Mouse (Mus musculus) MEL (cell line): Measurements from ENCODE around the gene Pak7. TPM values are rescaled to one million over a fixed set of nuclear protein-coding genes. Genes with fewer than 3 reads are reported as not detected.

Experiments
- DNase-seq: peaks from one replicate; pipeline ENCODE4 v3.0.0; 2011; ENCODE audit warnings: low read depth, low spot score
- H3K27ac ChIP-seq: 2 replicates; pipeline ENCODE4 v1.5.1; 2012; ENCODE audit warnings: low read depth, mild to moderate bottlenecking, control low read depth, low read length, moderate library complexity; ENCODE audit not compliant: control insufficient read depth
- H3K27me3 ChIP-seq, 2 experiments: fragments of 150-350 bp in 1 of 2; sonication (generic) in 1 of 2; 2 replicates each; pipeline ENCODE4 v1.6.1; 2012; ENCODE audit warnings: low read length in 2 of 2, mild to moderate bottlenecking in 2 of 2, improper control_type of control experiment in 1 of 2, moderate library complexity in 1 of 2; ENCODE audit not compliant: insufficient read depth in 2 of 2, control insufficient read depth in 1 of 2
- H3K36me3 ChIP-seq, 2 experiments: 2 replicates each; pipeline ENCODE4 v1.6.1; 2012 to 2014; ENCODE audit warnings: low read length in 2 of 2, improper control_type of control experiment in 1 of 2, inconsistent platforms in 1 of 2, mild to moderate bottlenecking in 1 of 2; ENCODE audit not compliant: insufficient read depth in 2 of 2, control insufficient read depth in 1 of 2
- H3K4me1 ChIP-seq, 2 experiments: fragments of 150-350 bp in 1 of 2; sonication (generic) in 1 of 2; 2 replicates each; pipeline ENCODE4 v1.6.1; 2012; ENCODE audit warnings: low read length in 2 of 2, improper control_type of control experiment in 1 of 2, mild to moderate bottlenecking in 1 of 2; ENCODE audit not compliant: insufficient read depth in 2 of 2, control insufficient read depth in 1 of 2
- H3K4me3 ChIP-seq, 2 experiments: fragments of 150-350 bp in 1 of 2; sonication (generic) in 1 of 2; 2 replicates each; pipeline ENCODE4 v1.5.1; 2012; ENCODE audit warnings: low read depth in 2 of 2, low read length in 2 of 2, mild to moderate bottlenecking in 2 of 2, moderate library complexity in 2 of 2, control low read depth in 1 of 2, improper control_type of control experiment in 1 of 2; ENCODE audit not compliant: control insufficient read depth in 1 of 2, insufficient read depth in 1 of 2
- H3K79me2 ChIP-seq: 2 replicates; pipeline ENCODE4 v1.6.1; 2012; ENCODE audit warnings: mild to moderate bottlenecking, low read length, moderate library complexity; ENCODE audit not compliant: control insufficient read depth, poor library complexity, insufficient read depth
- H3K9ac ChIP-seq: 2 replicates; pipeline ENCODE4 v1.6.1; 2012; ENCODE audit warnings: low read depth, mild to moderate bottlenecking, control low read depth, low read length, moderate library complexity; ENCODE audit not compliant: control insufficient read depth, poor library complexity, severe bottlenecking
- H3K9me3 ChIP-seq: fragments of 150-350 bp; sonication (generic); replicated peaks from 2 replicates; pipeline ENCODE4 v1.6.1; 2012; ENCODE audit warnings: mild to moderate bottlenecking, low read length, improper control_type of control experiment, moderate library complexity; ENCODE audit not compliant: insufficient read depth
- CHD2 ChIP-seq: IDR thresholded peaks from 2 replicates; pipeline ENCODE4 v1.6.1; 2011; ENCODE audit warnings: low read length, improper control_type of control experiment
- CTCF ChIP-seq, 3 experiments: IDR thresholded peaks in 2 of 3; conservative IDR thresholded peaks in 1 of 3; 2 replicates each; pipeline ENCODE4 v1.5.1; 2011 to 2012; ENCODE audit warnings: low read length in 3 of 3, low read depth in 2 of 3, mild to moderate bottlenecking in 2 of 3, improper control_type of control experiment in 1 of 3, inconsistent platforms in 1 of 3, mixed read lengths in 1 of 3, moderate library complexity in 1 of 3; ENCODE audit not compliant: control insufficient read depth in 1 of 3, insufficient read depth in 1 of 3, poor library complexity in 1 of 3, severe bottlenecking in 1 of 3
- ELF1 ChIP-seq: IDR thresholded peaks from 2 replicates; pipeline ENCODE4 v1.6.1; 2014; ENCODE audit warnings: low read depth, mild to moderate bottlenecking, inconsistent platforms, low read length, improper control_type of control experiment, moderate library complexity
- EP300 ChIP-seq, 2 experiments: IDR thresholded peaks; 2 replicates each; pipeline ENCODE4 v1.6.1; 2011; ENCODE audit warnings: improper control_type of control experiment in 2 of 2, low read length in 2 of 2, low read depth in 1 of 2, mild to moderate bottlenecking in 1 of 2
- ETS1 ChIP-seq: IDR thresholded peaks from 2 replicates; pipeline ENCODE4 v1.6.1; 2012; ENCODE audit warnings: low read depth, mild to moderate bottlenecking, inconsistent platforms, low read length, improper control_type of control experiment, moderate library complexity
- GABPA ChIP-seq: IDR thresholded peaks from 2 replicates; pipeline ENCODE4 v1.6.1; 2012; ENCODE audit warnings: low read depth, mild to moderate bottlenecking, inconsistent platforms, low read length, improper control_type of control experiment, moderate library complexity
- GATA1 ChIP-seq: IDR thresholded peaks from 2 replicates; pipeline ENCODE4 v1.6.1; 2011; ENCODE audit warnings: low read depth, low read length, improper control_type of control experiment
- HCFC1 ChIP-seq: IDR thresholded peaks from 2 replicates; pipeline ENCODE4 v1.6.1; 2012; ENCODE audit warnings: low read depth, mild to moderate bottlenecking, inconsistent platforms, low read length, improper control_type of control experiment, moderate library complexity
- JUND ChIP-seq: IDR thresholded peaks from 2 replicates; pipeline ENCODE4 v1.6.1; 2011; ENCODE audit warnings: low read depth, mild to moderate bottlenecking, improper control_type of control experiment, low read length
- KAT2A ChIP-seq: conservative IDR thresholded peaks from 2 replicates; pipeline ENCODE4 v1.6.1; 2012; ENCODE audit warnings: low read depth, low read length, improper control_type of control experiment, inconsistent platforms
- MAFK ChIP-seq: IDR thresholded peaks from 2 replicates; pipeline ENCODE4 v1.6.1; 2011; ENCODE audit warnings: low read depth, mild to moderate bottlenecking, low read length, improper control_type of control experiment, borderline replicate concordance
- MAX ChIP-seq: IDR thresholded peaks from 2 replicates; pipeline ENCODE4 v1.6.1; 2011; ENCODE audit warnings: low read length, improper control_type of control experiment
- MXI1 ChIP-seq: IDR thresholded peaks from 2 replicates; pipeline ENCODE4 v1.6.1; 2011; ENCODE audit warnings: mild to moderate bottlenecking, low read depth, low read length, improper control_type of control experiment
- NELFE ChIP-seq: IDR thresholded peaks from 2 replicates; pipeline ENCODE4 v1.6.1; 2011; ENCODE audit warnings: low read depth, low read length, improper control_type of control experiment
- NRF1 ChIP-seq: IDR thresholded peaks from 2 replicates; pipeline ENCODE4 v1.6.1; 2014; ENCODE audit warnings: low read depth, mild to moderate bottlenecking, inconsistent platforms, low read length, improper control_type of control experiment, moderate library complexity; ENCODE audit not compliant: poor library complexity, insufficient read depth, severe bottlenecking
- POLR2A ChIP-seq, 2 experiments: IDR thresholded peaks; 2 replicates each; pipeline ENCODE4 v1.6.1; 2011 to 2012; ENCODE audit warnings: low read length in 2 of 2, mild to moderate bottlenecking in 2 of 2, control low read depth in 1 of 2, improper control_type of control experiment in 1 of 2, low read depth in 1 of 2, moderate library complexity in 1 of 2; ENCODE audit not compliant: control insufficient read depth in 1 of 2, insufficient read depth in 1 of 2, poor library complexity in 1 of 2
- POLR2AphosphoS5 ChIP-seq: IDR thresholded peaks from 2 replicates; pipeline ENCODE4 v1.6.1; 2012; ENCODE audit warnings: low read depth, borderline replicate concordance, mild to moderate bottlenecking, inconsistent platforms, low read length, moderate library complexity, mixed read lengths
- RCOR1 ChIP-seq: IDR thresholded peaks from 2 replicates; pipeline ENCODE4 v1.6.1; 2012; ENCODE audit warnings: low read depth, mild to moderate bottlenecking, inconsistent platforms, low read length, improper control_type of control experiment
- SIN3A ChIP-seq: IDR thresholded peaks from 2 replicates; pipeline ENCODE4 v1.6.1; 2012; ENCODE audit warnings: low read length, improper control_type of control experiment, inconsistent platforms
- UBTF ChIP-seq: IDR thresholded peaks from 2 replicates; pipeline ENCODE4 v1.6.1; 2012; ENCODE audit warnings: low read depth, mild to moderate bottlenecking, inconsistent platforms, low read length, improper control_type of control experiment, moderate library complexity, borderline replicate concordance; ENCODE audit not compliant: insufficient read depth
- USF1 ChIP-seq: IDR thresholded peaks from 2 replicates; pipeline ENCODE4 v1.6.1; 2014; ENCODE audit warnings: low read depth, mild to moderate bottlenecking, inconsistent platforms, low read length, improper control_type of control experiment, moderate library complexity
- USF2 ChIP-seq, 2 experiments: IDR thresholded peaks; 2 replicates each; pipeline ENCODE4 v1.6.1; 2011 to 2012; ENCODE audit warnings: improper control_type of control experiment in 2 of 2, low read length in 2 of 2, borderline replicate concordance in 1 of 2, inconsistent platforms in 1 of 2, low read depth in 1 of 2, mild to moderate bottlenecking in 1 of 2; ENCODE audit not compliant: insufficient read depth in 1 of 2
- ZKSCAN1 ChIP-seq: IDR thresholded peaks from 2 replicates; pipeline ENCODE4 v1.6.1; 2012; ENCODE audit warnings: low read depth, mild to moderate bottlenecking, inconsistent platforms, low read length, improper control_type of control experiment, moderate library complexity
- ZMIZ1 ChIP-seq: IDR thresholded peaks from 2 replicates; pipeline ENCODE4 v1.6.1; 2012; ENCODE audit warnings: low read depth, mild to moderate bottlenecking, inconsistent platforms, low read length, improper control_type of control experiment, moderate library complexity
- ZNF384 ChIP-seq: IDR thresholded peaks from 2 replicates; pipeline ENCODE4 v1.6.1; 2012; ENCODE audit warnings: low read depth, mild to moderate bottlenecking, inconsistent platforms, low read length, improper control_type of control experiment
- polyA plus RNA-seq, 2 experiments: library from polyadenylated mRNA; stranded (reverse) in 1 of 2; unstranded in 1 of 2; fragments of >175 nt in 1 of 2; fragments of >200 nt in 1 of 2; gene quantifications; 2 replicates each; pipeline versions ENCODE4 v1.2.1 to v1.2.4; 2012; ENCODE audit warnings: low replicate concordance in 2 of 2, low read depth in 1 of 2; ENCODE audit not compliant: insufficient read length in 2 of 2, insufficient read depth in 1 of 2, missing spikeins in 1 of 2
- total RNA-seq: library from RNA; depleted of rRNA; stranded (reverse); fragments of 300-350 nt; gene quantifications from 2 replicates; pipeline ENCODE4 v1.2.3, GENCODE M21; 2012

Pak7 gene
- total and polyA plus RNA-seq, 3 experiments, result not detected

DNA sequence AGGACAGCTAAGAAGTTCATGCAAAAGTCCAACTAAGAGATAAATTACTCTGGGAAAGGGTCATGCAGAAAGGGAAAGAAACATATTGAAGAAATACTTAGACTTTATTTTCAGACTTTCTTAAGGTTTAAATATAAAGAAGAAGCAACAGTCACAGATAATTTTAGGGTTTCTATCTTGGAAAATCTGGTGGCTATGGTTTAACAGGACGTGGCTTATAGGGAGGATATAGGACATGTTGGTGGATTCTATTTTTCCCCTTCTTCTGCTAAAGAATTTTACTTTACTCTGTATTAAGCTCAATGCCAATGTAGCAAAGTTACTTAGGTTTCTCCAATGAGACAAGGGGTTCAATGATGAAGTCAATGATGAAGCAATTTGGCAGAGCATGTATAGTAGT is 31.8 kb upstream of the Pak7 start:
- no peak for DNase-seq
- Histone ChIP-seq H3K9ac (no peak overlapping the region), H3K79me2 (no peaks in the 10 kb centered on the region), H3K9me3 (no peaks in the 10 kb centered on the region), H3K27me3 (no peaks in the 10 kb centered on the region)
- no peak for TF ChIP-seq MXI1
- TF ChIP-seq ZMIZ1, result no peak
- no peak for TF ChIP-seq UBTF
- TF ChIP-seq KAT2A, result no peak
- TF ChIP-seq USF1, result no peak
- TF ChIP-seq SIN3A, result no peak
- no peak for TF ChIP-seq NELFE
- TF ChIP-seq HCFC1, result no peak
- TF ChIP-seq CHD2, result no peak
- TF ChIP-seq POLR2AphosphoS5, result no peak
- TF ChIP-seq POLR2A (IDR thresholded peaks at IDR 0.05; ENCODE audit: control insufficient read depth in 1 of 2, insufficient read depth in 1 of 2, low read depth in 1 of 2, low read length in 2 of 2, poor library complexity in 1 of 2), result no peak
- no peak for TF ChIP-seq GATA1
- TF ChIP-seq NRF1, result no peak
- TF ChIP-seq MAFK, result no peak
- TF ChIP-seq GABPA, result no peak
- no peak for TF ChIP-seq ELF1
- TF ChIP-seq JUND, result no peak
- no peak for TF ChIP-seq ZNF384
- TF ChIP-seq MAX, result no peak
- TF ChIP-seq USF2 (IDR thresholded peaks at IDR 0.05; ENCODE audit: borderline replicate concordance in 1 of 2, insufficient read depth in 1 of 2, low read depth in 1 of 2, low read length in 2 of 2), result no peak
- TF ChIP-seq, all 39 proteins: peak for 0
- no peak overlapping the region for H3K27ac ChIP-seq
- H3K4me1 ChIP-seq, result no peaks in the 10 kb centered on the region
- H3K36me3 ChIP-seq, result no peaks in the 10 kb centered on the region
- H3K4me3 ChIP-seq, result no peak overlapping the region

DNA sequence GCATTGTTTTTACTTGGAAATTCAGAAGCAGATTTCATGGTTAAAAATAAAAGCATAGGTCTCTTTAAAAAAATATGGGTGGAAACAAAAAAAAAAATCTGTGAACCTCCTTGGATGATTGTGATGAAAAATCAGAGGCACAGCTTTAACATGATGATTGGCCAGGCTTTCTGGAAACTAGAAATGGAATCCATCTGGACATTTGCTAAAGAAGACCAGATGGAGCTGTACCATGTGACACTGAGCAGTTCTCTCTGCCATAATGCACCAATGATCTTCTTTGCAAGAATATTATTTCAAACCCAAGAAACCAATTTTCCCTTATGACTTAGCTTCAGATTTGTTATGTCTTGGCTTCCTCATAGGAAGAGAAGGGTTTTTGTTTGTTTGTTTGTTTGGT is 28.6 kb upstream of the Pak7 start:
- no peaks in the 10 kb centered on the region for H3K9me3 ChIP-seq

More for the DNA sequence above, 28.6 kb upstream of the Pak7 start:
- Histone ChIP-seq H3K4me3 (no peak overlapping the region), H3K9ac (no peak overlapping the region), H3K4me1 (no peaks in the 10 kb centered on the region), H3K27me3 (no peaks in the 10 kb centered on the region), H3K36me3 (no peaks in the 10 kb centered on the region), H3K79me2 (no peaks in the 10 kb centered on the region), H3K27ac (no peak overlapping the region)
- no peak for DNase-seq
- TF ChIP-seq POLR2A (IDR thresholded peaks at IDR 0.05; ENCODE audit: control insufficient read depth in 1 of 2, insufficient read depth in 1 of 2, low read depth in 1 of 2, low read length in 2 of 2, poor library complexity in 1 of 2), result no peak
- TF ChIP-seq MXI1, result no peak
- TF ChIP-seq MAX, result no peak
- TF ChIP-seq RCOR1, result no peak
- no peak for TF ChIP-seq USF2 (IDR thresholded peaks at IDR 0.05; ENCODE audit: borderline replicate concordance in 1 of 2, insufficient read depth in 1 of 2, low read depth in 1 of 2, low read length in 2 of 2)
- TF ChIP-seq GABPA, result no peak
- no peak for TF ChIP-seq EP300 (IDR thresholded peaks at IDR 0.05; ENCODE audit: low read depth in 1 of 2, low read length in 2 of 2)
- TF ChIP-seq CTCF (IDR thresholded peaks at IDR 0.05 in 2 of 3, conservative IDR thresholded peaks at IDR 0.05 in 1 of 3; ENCODE audit: control insufficient read depth in 1 of 3, insufficient read depth in 1 of 3, low read depth in 2 of 3, low read length in 3 of 3, poor library complexity in 1 of 3, severe bottlenecking in 1 of 3), result no peak
- TF ChIP-seq ZNF384, result no peak
- TF ChIP-seq ZKSCAN1, result no peak
- no peak for TF ChIP-seq USF1
- TF ChIP-seq ETS1, result no peak
